Mouse (Mus musculus) testis, adult 2 months (tissue): ENCODE measurements around the gene Fam166a. TPM values are rescaled to one million over a fixed set of nuclear protein-coding genes. Genes with fewer than 3 reads are reported as not detected.

Experiments used
- H3K27ac ChIP-seq: fragments of 200-500 bp; 2 replicates; pipeline ENCODE4 v1.5.1; 2012; ENCODE audit warnings: low read depth, low read length; ENCODE audit not compliant: control insufficient read depth, insufficient read depth
- H3K27me3 ChIP-seq: fragments of 200-500 bp; 2 replicates; pipeline ENCODE4 v1.6.1; 2012; ENCODE audit warnings: mild to moderate bottlenecking, low read length, moderate library complexity; ENCODE audit not compliant: control insufficient read depth, insufficient read depth
- H3K36me3 ChIP-seq: fragments of 200-500 bp; 2 replicates; pipeline ENCODE4 v1.6.1; 2012; ENCODE audit warnings: mild to moderate bottlenecking, low read length; ENCODE audit not compliant: control insufficient read depth, insufficient read depth
- H3K4me1 ChIP-seq: fragments of 200-500 bp; 2 replicates; pipeline ENCODE4 v1.6.1; 2012; ENCODE audit warnings: low read length; ENCODE audit not compliant: control insufficient read depth, insufficient read depth
- H3K4me3 ChIP-seq: fragments of 200-500 bp; 2 replicates; pipeline ENCODE4 v1.5.1; 2012; ENCODE audit warnings: low read depth, mild to moderate bottlenecking, low read length, moderate library complexity, mixed read lengths; ENCODE audit not compliant: control insufficient read depth
- CTCF ChIP-seq: fragments of 200-500 bp; IDR thresholded peaks from 2 replicates; pipeline ENCODE4 v1.5.1; 2012; ENCODE audit warnings: low read depth, mild to moderate bottlenecking, inconsistent platforms, low read length, moderate library complexity; ENCODE audit not compliant: control insufficient read depth, insufficient read depth, insufficient replicate concordance
- POLR2A ChIP-seq: fragments of 200-500 bp; IDR thresholded peaks from 2 replicates; pipeline ENCODE4 v1.6.1; 2012; ENCODE audit warnings: low read depth, mild to moderate bottlenecking, inconsistent platforms, low read length, moderate library complexity; ENCODE audit not compliant: control insufficient read depth
- polyA plus RNA-seq: library from polyadenylated mRNA; depleted of rRNA; stranded (reverse); fragments of >200 nt; gene quantifications from 2 replicates; pipeline ENCODE4 v1.2.3, GENCODE M21; 2012

Gene Fam166a
- polyA plus RNA-seq, 1 experiment, result 576 TPM

- no peak for TF ChIP-seq POLR2A
- no peak for TF ChIP-seq CTCF
- Histone ChIP-seq H3K4me1 (peaks cover 2% of the 10 kb centered on the region; the same call in 1 of the 2 replicates), H3K27ac (no peak overlapping the region), H3K4me3 (no peak overlapping the region), H3K36me3 (no peaks in the 10 kb centered on the region), H3K27me3 (no peaks in the 10 kb centered on the region)
Measured at GRCm38 (mm10) chr2:25229582-25229981, 11.0 kb downstream of the Fam166a start.

GRCm38 (mm10) chr2:25230581-25230980 lies 12.0 kb downstream of the Fam166a start:
- Histone ChIP-seq H3K4me3 (no peak overlapping the region), H3K27ac (no peak overlapping the region)

DNA sequence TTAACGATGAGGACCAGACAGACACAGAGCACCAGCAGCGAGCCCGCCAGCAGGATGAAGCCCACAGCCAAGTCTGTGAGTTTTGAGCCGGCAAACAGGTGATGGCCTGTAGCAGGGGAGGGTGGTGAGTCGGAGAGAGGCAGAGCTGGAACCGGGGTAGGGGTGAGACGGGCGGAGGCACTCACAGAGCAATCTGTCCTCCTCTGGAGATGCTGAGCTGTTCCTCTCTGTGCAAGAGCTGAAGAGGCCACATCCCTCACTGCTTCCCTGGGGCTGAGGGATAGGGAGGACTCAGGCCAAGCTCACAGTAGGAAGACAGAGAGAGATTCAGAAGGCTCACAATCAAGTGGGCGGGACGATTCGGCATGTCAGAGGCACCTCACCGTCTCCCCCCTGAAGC lies 12.5 kb downstream of the Fam166a start:
- Histone ChIP-seq H3K4me1 (peaks cover 2% of the 10 kb centered on the region; the same call in 1 of the 2 replicates), H3K36me3 (no peaks in the 10 kb centered on the region), H3K4me3 (no peak overlapping the region), H3K27me3 (no peaks in the 10 kb centered on the region), H3K27ac (no peak overlapping the region)
- TF ChIP-seq POLR2A (no peak), CTCF (no peak)

More at GRCm38 (mm10) chr2:25230581-25230980, 12.0 kb downstream of the Fam166a start:
- Histone ChIP-seq H3K36me3 (no peaks in the 10 kb centered on the region), H3K4me1 (peaks cover 2% of the 10 kb centered on the region; the same call in 1 of the 2 replicates), H3K27me3 (no peaks in the 10 kb centered on the region)
- TF ChIP-seq POLR2A (no peak), CTCF (no peak)

DNA sequence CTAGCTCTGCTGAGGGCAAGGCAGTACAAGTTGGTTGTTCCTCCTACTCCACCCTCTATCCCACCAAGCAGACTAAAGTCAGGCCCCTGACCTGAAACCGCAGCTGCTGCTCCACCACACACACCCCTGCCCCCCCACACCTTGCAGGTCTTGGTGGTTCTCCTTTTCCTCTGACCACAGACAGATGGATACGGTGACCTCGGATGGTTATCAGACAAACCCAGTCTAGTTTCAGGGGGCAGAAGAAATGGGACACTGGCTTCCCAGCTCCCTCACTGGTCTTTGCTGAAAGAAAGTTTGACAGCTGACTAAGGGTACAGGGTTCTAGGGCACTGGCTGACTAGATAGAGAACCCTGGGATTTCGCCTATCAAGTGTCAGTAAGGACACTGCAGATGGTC lies 14.9 kb downstream of the Fam166a start:
- Histone ChIP-seq H3K36me3 (no peaks in the 10 kb centered on the region), H3K4me3 (no peak overlapping the region), H3K27ac (no peak overlapping the region), H3K4me1 (no peaks in the 10 kb centered on the region), H3K27me3 (no peaks in the 10 kb centered on the region)
- no peak for TF ChIP-seq CTCF
- TF ChIP-seq POLR2A, result no peak

- no peak within 1 kb of the TSS for H3K4me3 ChIP-seq
- no peak for TF ChIP-seq CTCF
- no peak for TF ChIP-seq POLR2A
- no peak within 1 kb of the TSS for H3K27ac ChIP-seq
- no peaks in the 10 kb centered on the region for H3K36me3 ChIP-seq
- no peaks in the 10 kb centered on the region for H3K27me3 ChIP-seq
- no peaks in the 10 kb centered on the region for H3K4me1 ChIP-seq
Measured at GRCm38 (mm10) chr2:25234050-25234449, 15.5 kb downstream of the Fam166a start, which contains the start of gene Slc34a3. Gene Slc34a3 (minus strand): TSS chr2:25234364.

GRCm38 (mm10) chr2:25234551-25235220 lies 16.1 kb downstream of the Fam166a start:
- Histone ChIP-seq H3K36me3 (no peaks in the 10 kb centered on the region), H3K27ac (no peak overlapping the region), H3K4me3 (no peak overlapping the region), H3K4me1 (no peaks in the 10 kb centered on the region), H3K27me3 (no peaks in the 10 kb centered on the region)
- TF ChIP-seq POLR2A, result no peak
- TF ChIP-seq CTCF, result no peak

- Histone ChIP-seq H3K4me3 (no peak within 1 kb of the TSS), H3K4me1 (peaks cover 14% of the 10 kb centered on the region)
Measured at GRCm38 (mm10) chr2:25236614-25237013, 18.1 kb downstream of the Fam166a start, which contains the start of gene Rnf224. Gene Rnf224 (minus strand): TSS chr2:25236787.

GRCm38 (mm10) chr2:25237522-25237921 lies 19.0 kb downstream of the Fam166a start:
- no peak overlapping the region for H3K27ac ChIP-seq
- TF ChIP-seq CTCF (no peak), POLR2A (no peak)
- peaks cover 18% of the 10 kb centered on the region for H3K4me1 ChIP-seq
- H3K36me3 ChIP-seq, result no peaks in the 10 kb centered on the region
- H3K4me3 ChIP-seq, result no peak overlapping the region
- H3K27me3 ChIP-seq, result no peaks in the 10 kb centered on the region

More at GRCm38 (mm10) chr2:25236614-25237013, 18.1 kb downstream of the Fam166a start, which contains the start of gene Rnf224:
- H3K36me3 ChIP-seq, result no peaks in the 10 kb centered on the region
- H3K27ac ChIP-seq, result no peak within 1 kb of the TSS
- no peaks in the 10 kb centered on the region for H3K27me3 ChIP-seq
- TF ChIP-seq POLR2A, result no peak
- TF ChIP-seq CTCF, result no peak
